Mouse (Mus musculus) gastrocnemius, postnatal 14 days (tissue): ENCODE results near the gene Fcgr1. TPM values are rescaled to one million over a fixed set of nuclear protein-coding genes. Genes with fewer than 3 reads are reported as not detected.
"Not testable (repeated sequence)": the region's sequence is repeated elsewhere in the genome, so short reads cannot be mapped to it uniquely, and the experiment has no call there.

Experiments
- DNase-seq: peaks from one replicate; pipeline ENCODE4 v3.0.0; 2021; ENCODE audit warnings: mixed read lengths
- intact Hi-C: fragments of 180-260 bp; cut with DNase I; formaldehyde crosslinking; loops from one replicate; pipeline ENCODE4 v1.15.1; 2025; ENCODE audit warnings: low total_unique reads
- long read RNA-seq, 2 experiments: library from polyadenylated mRNA; stranded (forward); transcript quantifications; one replicate each; pipeline ENCODE4 v2.0.0; 2021
- total RNA-seq, 2 experiments: library from RNA; stranded (reverse); gene quantifications; 2 replicates each; pipeline ENCODE4 v1.2.3; 2021

The Fcgr1 gene
- under 1 TPM; 0.33 to 0.45 TPM for total RNA-seq
- long read RNA-seq, experiment 1: 0 reads
- long read RNA-seq, experiment 2: 0 reads

DNA sequence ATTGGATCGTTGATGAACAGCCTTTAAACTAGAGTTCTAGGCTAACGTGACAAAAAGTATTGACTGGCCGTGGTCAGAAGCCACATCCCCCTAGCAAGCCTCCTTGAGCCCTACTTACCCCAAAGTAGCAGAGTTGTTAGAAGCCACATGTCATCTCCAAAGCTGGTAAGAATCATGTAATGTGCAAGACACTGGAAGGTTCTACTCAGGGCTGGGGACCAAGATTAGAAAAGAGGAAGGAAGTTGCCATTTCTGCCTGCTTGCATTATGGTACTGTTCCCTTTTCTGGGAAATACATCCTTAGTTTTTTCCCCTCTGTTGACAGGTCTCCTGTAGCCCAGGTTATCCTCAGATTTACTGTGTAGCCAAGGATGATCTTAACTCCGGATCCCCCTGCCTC lies at the start of gene Fcgr1:
Gene Fcgr1, minus strand, starts transcription at position 183 of the 400 bp plus-strand sequence.
- intact Hi-C loops: no loop called here

DNA sequence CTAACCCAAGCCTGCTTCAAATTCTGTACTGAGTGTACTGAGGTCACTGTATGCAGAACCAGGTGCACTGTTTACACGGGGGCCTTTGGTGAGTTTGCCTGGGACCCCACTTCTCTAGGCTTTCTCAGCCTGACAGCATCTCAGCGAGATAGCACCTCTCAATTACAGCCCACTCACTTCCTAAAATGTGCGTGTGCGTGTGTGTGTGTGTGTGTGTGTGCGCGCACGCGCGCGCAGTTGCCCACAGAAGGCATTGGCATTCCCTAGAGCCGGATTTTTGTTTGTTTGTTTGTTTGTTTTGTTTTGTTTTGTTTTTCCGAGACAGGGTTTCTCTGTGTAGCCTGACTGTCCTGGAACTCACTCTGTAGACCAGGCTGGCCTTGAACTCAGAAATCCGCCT lies 48.9 kb upstream of the Fcgr1 start:
- DNase-seq, intact Hi-C loops: not testable (repeated sequence)

More for the DNA sequence above, at the start of gene Fcgr1:
- no peak for DNase-seq

DNA sequence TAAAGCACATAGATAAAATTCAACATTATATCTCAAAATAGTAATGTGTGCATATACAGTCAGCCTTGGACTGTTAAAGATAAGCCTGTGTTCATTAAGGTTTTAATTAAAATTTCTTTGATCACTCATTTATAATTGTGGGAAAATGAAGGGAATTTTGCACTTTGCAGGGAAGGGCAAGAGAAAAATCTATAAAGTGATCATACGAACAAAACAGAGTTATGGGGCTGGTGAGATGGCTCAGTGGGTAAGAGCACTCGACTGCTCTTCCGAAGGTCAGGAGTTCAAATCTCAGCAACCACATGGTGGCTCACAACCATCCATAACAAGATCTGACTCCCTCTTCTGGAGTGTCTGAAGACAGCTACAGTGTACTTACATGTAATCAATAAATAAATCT lies 48.3 kb upstream of the Fcgr1 start:
- DNase-seq, intact Hi-C loops: not testable (repeated sequence)

DNA sequence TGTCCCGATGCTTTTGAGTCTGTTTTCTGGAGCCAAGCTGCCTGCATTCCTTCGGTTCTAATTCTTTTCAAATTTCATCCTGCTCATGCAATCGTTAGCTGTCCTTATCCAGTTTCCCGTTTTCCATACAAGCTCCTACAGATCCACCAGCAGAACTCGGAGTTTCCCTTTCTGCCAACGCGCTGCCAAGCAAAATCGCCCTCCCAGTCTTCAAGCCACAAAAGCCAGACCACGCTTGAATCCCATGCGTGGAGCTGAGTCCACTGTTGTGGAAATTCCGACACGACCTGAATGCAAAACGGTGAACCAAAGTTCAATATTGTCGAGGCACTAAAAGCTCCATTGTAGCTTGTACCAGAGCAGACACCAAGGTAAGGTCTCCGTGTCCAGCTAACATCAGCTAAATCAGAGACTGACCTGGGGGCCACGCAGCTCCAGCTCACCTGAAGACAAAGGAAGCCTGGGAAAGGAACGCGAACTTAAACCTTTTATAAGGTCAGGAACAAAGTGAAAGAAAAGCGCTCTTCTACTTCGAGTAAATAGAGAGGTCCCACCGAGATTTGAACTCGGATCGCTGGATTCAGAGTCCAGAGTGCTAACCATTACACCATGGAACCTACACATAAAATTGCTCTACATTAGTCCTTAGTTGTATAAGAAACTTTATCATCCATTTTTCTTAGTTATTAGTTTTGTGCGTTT lies 47.0 kb upstream of the Fcgr1 start:
- intact Hi-C loops: no loop called here
- no peak for DNase-seq

DNA sequence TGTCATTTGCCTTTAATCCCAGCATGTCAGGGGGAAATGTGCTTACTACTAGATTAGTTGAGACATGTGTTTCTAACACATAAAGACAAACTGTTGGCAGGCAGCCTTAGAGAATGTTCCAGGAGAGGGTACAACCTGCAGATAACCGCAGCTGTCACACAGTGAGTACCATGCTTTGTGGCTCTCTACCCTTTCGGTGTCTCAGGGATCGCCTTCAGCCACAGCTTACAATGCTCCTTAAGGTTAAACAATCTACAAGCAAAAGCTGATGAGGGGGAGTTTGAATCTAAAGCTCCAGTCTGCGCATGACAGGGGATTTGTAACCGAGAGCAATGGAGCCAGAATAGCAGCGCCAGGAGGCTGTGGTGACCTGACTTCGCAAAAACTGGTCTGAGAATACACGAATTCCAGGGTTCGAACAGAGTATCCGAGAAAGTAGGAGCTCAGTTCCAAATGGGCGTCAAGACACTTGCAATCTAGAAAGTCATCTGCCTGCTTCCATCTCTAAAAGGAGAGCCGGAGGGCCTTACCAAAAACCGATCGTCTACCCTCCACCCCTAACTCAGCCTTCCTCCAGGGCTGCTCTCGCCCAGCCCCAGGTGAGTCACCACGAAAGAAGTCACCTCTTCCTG lies 45.2 kb upstream of the Fcgr1 start:
- intact Hi-C loops: no loop called here
- DNase-seq: no peak

DNA sequence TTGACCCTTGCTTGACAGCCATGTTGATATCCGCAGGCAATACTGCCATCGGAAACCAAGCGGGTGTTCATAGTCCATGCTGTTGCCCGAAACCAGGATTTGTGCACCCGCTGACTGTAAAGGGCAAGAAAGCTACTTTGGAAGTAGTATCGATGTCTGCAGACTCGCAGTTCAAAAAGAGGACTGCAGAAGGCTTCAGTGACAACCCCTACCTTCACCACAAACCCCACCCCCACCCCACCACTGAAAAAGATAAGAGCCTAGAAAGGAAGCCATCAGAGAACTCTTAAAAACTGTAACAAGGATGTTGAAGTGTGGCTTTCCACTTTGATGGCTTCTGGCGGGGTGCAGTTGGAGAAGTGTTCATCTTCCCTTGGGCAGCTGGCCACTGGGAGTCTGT lies 44.3 kb upstream of the Fcgr1 start:
- no peak for DNase-seq
- intact Hi-C loops: no loop called here

DNA sequence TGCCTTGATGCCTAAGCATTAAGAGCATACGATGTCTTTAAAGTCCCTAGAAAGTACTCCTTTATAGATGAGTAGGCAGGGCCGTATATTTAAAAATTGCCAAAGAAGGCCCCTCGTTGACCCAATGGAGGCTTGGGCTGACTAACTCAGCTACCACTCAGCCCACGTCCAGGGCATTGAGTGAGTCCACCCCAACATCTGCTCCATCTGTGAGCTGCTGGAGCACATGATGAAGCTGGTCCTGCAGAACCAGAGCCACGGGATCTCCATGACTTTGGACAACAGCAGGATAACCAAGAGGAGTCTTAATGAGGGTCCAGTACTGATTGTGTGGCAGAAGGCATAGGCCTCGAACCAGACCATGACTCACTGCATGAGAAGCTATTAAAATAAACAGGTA lies 43.5 kb upstream of the Fcgr1 start:
- no peak for DNase-seq
- intact Hi-C loops: no loop called here

DNA sequence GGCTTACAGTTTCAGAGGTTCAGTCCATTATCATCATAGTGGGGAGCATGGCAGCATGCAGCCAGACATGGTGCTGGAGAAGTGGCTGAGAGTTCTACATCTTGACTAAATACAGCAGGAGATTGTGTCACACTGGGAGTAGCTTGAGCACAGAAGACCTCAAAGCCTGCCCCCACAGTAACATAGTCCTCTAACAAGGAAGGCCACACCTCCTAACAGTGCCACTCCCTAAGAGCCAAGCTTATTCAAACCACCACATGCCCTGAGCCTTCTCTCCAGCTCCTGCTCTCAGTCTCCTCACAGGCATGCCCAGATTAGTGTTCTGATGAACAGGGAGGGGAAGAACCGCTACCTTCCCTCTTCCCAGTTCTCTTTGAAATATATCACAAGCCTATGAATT lies 42.9 kb upstream of the Fcgr1 start:
- DNase-seq: no peak
- intact Hi-C loops: no loop called here

DNA sequence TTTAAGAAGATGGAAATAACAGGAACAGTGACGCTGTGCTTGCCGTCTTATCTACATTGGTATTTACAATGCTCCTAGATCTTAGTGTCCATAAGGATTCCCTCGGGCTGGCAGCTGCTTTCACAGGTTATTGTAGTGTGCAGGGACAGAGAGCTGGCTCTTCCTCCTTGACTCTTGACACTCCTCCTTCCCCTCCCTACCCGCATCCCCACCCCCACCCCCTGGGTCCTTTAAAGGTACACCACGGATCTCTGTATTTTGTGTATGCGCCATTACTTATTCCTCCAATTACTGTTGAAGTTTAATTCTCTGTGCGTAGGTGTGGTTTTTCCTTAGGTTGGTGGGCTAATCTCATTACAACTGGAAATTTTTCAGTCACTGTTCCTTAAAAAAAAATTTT lies 41.8 kb upstream of the Fcgr1 start:
- intact Hi-C loops: no loop called here
- no peak for DNase-seq

DNA sequence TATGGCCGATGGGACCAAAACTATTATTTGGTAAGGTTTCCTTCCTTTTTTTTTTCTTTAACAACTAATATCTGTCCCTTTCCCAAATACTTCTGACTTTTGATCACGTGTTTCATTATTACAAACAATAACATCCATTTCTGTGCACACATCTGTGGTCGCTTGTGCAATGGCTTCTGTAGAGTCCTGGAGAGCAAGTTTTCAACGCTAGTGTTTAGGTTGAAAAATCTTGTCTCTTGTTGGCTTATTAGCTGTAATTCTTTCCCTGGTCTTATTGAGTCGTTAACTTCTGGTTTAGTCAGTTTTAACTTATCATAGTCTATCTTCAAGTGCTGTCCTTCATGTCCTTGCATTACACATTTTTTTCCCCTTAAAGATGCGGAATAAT lies 41.4 kb upstream of the Fcgr1 start:
- intact Hi-C loops: no loop called here
- DNase-seq: no peak

DNA sequence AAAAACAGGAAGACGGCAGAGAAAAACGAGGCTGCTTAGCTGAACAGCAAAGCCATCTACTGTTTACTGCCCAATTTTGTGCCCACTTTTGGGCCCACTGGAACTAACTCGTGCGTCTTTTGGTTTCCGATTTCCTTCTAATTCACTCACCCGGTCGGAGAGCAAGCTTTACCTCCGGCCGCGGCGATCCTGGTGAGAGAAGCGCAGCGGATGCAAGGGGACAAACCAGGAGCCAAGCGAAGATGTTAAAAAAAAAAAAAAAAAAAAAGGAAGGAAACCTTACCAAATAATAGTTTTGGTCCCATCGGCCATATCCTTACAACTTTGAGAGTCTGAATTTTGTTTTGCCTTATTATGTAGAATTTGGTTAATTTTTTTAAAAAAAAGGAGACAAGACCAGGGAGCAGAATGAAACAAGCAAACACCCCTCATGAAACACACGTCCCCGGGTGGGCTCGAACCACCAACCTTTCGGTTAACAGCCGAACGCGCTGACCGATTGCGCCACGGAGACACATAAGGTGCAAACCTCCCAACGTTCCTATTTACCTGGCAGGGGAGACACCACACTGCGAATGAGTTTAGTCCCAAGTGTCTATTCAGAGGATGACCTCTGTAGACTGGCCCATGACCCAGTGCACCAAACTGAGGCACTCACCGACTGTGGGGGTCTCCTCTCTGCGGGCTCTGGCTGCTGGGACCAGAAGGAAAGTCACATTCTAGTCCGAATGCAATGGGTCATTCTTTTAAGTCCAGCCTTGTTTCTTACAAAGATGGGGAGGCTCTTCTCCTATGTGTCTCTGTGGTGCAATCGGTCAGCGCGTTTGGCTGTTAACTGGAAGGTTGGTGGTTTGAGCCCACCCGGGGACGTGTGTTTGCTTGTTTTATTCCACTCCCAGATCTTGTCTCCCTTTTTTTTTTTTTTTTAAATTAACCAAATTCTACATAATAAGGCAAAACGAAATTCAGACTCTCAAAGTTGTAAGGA lies 40.7 kb upstream of the Fcgr1 start:
- intact Hi-C loops: no loop called here
- DNase-seq: no peak

DNA sequence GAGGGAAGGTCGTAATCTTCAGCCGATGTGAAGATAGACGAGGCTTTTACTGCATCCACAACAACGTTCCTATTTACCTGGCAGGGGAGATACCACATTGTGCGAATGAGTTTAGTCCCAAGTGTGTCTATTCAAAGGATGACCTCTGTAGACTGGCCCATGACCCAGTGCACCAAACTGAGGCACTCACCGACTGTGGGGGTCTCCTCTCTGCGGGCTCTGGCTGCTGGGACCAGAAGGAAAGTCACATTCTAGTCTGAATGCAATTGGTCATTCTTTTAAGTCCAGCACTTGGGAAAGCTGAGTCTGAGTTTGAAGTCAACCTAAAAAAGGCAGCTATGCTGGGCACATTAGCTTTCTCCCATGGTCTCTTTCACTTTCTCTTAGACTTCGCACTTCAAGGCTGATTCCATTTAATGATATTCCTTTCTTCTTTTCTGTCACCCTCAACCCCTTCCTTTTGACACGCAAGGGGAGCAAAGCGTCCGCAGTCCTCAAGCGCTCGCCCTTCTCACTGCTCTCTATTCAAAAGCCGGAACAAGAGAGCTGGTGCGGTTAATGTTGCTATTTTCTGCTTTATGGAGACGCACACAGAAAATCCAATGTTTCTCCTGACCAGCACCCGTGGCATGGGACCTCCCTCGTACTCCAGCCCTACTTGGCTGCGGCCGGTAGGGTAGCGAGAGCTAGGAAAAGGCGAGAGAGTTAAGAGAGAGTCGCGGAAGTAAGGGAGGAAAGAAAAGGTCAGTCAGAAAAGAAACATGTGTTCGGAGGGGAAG lies 39.8 kb upstream of the Fcgr1 start:
- intact Hi-C loops: no loop called here
- no peak for DNase-seq

DNA sequence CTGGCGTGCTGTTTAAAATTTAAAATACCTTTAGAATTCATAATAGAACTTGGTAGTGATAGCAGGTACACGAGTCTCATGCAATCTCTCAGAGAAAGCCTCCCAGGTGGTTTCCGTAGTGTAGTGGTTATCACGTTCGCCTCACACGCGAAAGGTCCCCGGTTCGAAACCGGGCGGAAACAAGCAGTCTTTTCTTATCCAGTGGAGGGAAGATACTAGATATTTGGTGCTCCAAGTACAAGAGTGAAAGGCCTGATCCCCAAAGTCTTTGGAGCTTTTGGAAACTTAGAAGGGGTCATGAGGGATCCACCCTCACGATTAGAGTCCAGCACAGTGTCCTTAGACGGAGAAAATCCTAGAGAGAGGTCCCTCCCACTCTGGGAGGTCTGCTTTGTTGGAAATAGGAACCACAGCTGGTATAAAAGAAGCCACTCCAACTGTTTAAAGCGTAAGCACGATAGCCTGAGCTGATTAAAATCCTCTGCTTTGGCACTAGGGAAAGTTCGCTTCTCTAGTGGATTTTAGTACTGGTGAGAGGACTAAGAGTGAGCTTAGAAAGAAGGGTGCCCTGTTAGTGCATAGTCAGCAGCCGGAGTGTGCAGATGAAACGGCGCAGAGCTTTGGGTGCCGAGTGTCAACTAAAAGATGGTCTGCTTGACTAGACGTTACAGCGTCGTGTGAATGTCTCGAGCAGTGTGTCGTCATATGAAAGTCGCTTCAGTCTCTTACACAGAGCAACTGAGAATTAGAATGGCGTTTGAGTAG lies 39.0 kb upstream of the Fcgr1 start:
- DNase-seq: no peak
- intact Hi-C loops: no loop called here

DNA sequence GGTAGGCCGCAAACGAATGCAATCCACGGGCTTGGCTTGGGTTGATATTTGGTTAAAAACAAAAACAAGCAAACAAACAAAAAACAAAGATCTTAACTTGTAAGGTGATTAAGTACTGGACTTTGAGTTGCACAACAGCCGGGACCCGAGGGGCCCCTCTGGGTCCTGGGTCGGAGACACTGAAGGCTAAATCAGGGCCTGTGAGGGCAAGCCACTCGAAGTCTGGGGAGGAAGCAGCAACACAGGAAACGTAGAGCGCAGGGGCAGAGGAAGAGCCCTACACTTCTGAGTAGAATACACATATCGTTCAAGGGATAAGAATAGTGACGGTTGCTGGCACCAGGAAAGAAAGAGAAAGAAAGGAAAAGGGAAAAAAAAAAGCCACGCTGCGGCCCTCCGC lies 38.2 kb upstream of the Fcgr1 start:
- no peak for DNase-seq
- intact Hi-C loops: no loop called here

DNA sequence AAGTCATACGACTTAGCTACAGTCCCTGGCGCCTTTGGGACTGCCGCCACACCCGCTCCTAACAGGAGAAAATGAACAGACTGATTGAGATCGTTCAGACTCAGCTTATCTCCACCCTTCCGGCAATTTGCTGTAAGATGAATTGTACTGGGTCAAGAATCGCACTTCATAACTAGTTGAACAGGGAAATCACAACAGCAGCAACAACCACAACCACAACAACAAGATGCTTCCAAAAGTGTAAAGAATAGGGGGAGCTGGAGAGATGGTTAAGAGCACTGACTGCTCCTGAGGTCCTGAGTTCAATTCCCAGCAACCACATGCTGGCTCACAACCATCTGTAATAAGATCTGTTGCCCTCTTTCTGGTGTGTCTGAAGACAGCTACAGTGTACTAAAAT lies 37.7 kb upstream of the Fcgr1 start:
- intact Hi-C loops: no loop called here
- DNase-seq: no peak

DNA sequence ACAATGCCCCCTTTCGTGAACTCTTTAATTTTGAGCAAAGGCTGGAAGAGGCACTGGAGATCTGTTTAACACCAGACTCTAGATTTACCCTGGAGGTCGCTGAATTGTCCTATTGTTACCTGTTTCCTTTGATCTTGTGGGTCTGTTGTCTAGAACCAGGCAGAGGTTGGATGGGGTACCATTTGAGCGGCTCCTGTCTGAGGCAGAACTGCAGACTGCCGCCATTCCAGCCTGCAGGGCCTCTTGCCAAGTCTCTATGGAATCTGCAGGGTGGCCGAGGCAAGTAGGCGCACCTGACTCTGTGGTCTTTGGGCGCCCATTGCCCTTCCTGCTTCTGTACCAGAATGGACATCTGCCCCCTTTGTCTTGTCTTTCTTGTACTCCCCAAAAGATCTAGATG lies 36.8 kb upstream of the Fcgr1 start:
- no peak for DNase-seq
- intact Hi-C loops: no loop called here

DNA sequence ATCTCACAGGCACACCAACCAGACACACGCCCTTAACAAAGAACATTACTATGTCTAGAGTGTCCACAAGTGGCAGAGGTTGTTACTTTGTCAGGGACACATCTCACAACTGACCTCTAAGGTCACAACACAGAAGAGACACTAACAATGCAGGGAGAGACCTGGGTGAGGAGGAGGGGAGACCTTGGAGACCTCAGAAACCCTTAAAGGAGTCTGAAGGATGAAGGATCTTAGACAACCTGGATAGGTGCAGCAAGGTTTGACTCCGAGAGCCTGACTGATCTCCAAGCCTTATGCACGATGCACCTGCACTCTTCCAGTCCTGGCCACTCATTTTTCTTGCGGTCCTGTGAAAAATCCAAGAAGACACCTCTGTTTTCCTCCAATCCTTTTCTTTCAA lies 36.4 kb upstream of the Fcgr1 start:
- intact Hi-C loops: no loop called here
- DNase-seq: no peak

DNA sequence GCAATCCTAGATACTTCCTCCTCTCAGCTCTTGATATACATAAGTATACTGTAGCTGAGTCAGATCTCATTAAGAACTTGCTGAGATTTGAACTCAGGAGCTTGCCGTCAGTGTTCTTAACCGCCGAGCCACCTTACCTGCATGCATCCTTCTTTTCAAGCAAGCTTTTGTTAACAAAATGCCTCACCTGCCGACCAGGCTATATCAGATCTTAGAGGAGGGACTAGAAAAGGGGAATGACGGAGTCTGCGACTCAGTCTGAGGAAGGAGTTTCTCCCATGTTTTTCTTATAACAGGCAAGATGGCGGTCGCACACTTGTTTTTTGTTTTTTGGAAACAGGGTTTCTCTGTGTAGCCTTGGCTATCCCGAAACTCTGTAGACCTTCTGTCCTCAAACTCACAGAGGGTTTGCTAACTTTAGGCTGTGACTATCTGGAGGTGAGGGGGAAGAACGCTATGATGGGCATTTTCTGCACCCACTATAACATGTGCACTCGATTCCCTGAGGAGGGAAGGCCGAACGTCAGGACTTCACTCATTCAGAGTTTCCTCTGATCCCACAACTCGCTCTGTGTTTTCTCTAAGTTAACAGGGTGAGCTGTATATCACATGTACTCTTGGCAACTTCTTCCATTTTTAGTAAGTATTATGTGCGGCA lies 35.1 kb upstream of the Fcgr1 start:
- no peak for DNase-seq
- intact Hi-C loops: no loop called here
